Mouse (Mus musculus): ENCODE results near the gene Pa2g4.
A peak's percentile ranks its signal among the peaks of the same experiment; 100 is the strongest.
"Not testable (repeated sequence)": the region's sequence is repeated elsewhere in the genome, so short reads cannot be mapped to it uniquely, and the experiment has no call there.

Gene Pa2g4

GRCm38 (mm10) chr10:128578330-128578729 lies 12.5 kb upstream of the Pa2g4 start:
- no peak for DNase-seq

GRCm38 (mm10) chr10:128575063-128575462 lies 9.3 kb upstream of the Pa2g4 start:
- no peak for DNase-seq

- DNase-seq = peak; percentile 40
Measured at GRCm38 (mm10) chr10:128565206-128565787, 490 bp downstream of the Pa2g4 start.

GRCm38 (mm10) chr10:128563544-128563943 lies 2.2 kb downstream of the Pa2g4 start:
- DNase-seq = no peak

- no peak for DNase-seq
Measured at GRCm38 (mm10) chr10:128556963-128557362, 8.8 kb downstream of the Pa2g4 start.

DNA sequence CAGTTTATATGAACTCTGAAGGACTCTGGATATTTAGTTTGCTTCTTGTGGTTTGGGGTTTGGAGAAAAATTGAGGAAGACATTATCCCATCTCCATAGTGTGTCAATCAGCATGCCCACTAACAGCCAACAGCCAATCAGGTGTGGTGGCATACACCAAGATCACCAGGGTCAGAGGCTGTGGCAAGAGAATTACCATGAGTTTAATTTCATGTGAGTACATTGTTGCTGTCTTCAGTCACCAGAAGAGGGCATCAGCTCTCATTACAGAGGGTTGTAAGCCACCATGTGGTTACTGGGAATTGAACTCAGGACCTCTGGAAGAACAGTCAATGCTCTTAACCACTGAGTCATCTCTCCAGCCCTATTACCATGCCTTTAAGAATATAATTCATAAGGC lies 9.5 kb downstream of the Pa2g4 start:
- peak; percentile 19 for DNase-seq

DNA sequence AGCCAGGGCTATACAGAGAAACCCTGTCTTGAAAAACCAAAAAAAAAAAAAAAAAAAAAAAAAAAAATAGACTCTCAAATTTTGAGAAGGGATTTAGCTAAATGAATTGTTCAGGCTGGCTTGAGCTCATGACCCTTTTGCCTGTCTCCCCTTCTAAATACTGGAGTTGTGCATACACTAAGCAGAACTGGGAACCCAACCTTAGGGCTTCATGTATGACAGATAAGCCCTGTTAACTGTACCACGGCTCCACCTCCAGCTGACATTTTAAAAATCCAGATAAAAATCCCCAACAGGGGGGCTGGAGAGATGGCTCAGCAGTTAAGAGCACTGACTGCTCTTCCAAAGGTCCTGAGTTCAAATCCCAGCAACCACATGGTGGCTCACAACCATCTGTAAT lies 10.2 kb downstream of the Pa2g4 start:
- not testable (repeated sequence) for DNase-seq

- DNase-seq = not testable (repeated sequence)
Measured at GRCm38 (mm10) chr10:128550144-128550823, 15.5 kb downstream of the Pa2g4 start.

- not testable (repeated sequence) for DNase-seq
Measured at GRCm38 (mm10) chr10:128549682-128550057, 16.1 kb downstream of the Pa2g4 start.

GRCm38 (mm10) chr10:128548947-128549681 lies 16.7 kb downstream of the Pa2g4 start, which contains the start of gene Rpl41:
TSS of gene Rpl41 (minus strand) at chr10:128549305.
- peak; percentile 98 for DNase-seq

DNA sequence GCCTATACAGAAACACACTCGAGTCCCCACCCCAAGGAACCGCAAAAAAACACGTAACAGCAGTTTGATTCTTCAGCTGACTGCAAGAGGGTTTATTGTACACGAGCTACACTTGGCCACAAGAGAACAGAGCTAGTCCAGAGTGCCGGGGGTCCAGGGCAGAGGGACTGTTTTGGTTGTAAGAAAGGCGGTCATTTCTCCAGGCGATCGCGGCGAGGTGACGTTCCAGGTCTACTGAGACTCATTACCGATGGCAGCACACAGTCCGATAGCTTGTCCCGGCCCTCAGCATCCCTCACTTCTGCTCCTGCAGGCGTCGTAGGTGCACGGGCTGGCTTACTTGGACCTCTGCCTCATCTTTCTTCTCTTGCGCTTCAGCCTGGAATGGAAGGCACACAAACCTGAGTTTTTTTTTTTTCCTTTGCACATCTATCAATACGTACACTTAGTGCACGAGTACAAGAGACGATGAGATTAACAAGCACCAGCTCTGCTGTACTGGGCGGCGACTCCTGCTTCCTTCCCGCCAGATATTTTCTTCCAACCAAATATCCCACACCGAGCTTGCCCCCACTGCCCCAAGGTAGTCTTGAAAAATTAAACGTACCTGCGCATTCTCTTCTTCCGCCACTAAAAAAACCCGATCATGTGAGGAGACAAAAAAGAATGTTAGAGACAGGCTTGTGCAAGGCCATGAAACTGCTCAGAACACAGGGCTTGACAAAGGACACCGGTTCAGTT lies 17.6 kb downstream of the Pa2g4 start:
- not testable (repeated sequence) for DNase-seq

- peak; percentile 97 for DNase-seq
Measured at GRCm38 (mm10) chr10:128547361-128548032, 18.3 kb downstream of the Pa2g4 start, which contains the start of gene Zc3h10. TSS of gene Zc3h10 (minus strand) at chr10:128547774.

- no peak for DNase-seq
Measured at GRCm38 (mm10) chr10:128546787-128547186, 19.0 kb downstream of the Pa2g4 start.

DNA sequence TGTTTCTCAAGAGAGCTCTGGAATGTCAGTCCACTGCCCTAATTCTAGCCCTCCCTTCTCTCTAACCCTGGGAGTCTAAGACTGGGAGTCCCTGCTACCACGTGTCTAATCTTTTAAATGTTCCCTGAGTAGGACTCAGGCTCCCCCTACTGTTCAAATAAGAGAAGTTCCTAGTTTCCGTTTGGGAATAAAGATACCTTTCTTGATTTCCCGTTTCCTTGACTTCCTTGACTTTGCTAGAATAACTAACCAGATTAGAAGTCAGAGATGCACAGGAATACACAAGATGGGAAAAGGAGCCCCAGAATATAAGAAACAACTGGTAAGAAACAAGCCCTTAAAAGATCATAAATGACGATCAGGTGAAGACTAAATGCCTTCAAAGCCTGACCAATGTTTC lies 19.4 kb downstream of the Pa2g4 start:
- peak; percentile 64 for DNase-seq

- DNase-seq = no peak
Measured at GRCm38 (mm10) chr10:128545570-128545898, 20.3 kb downstream of the Pa2g4 start.

GRCm38 (mm10) chr10:128544674-128545569 lies 20.9 kb downstream of the Pa2g4 start:
- no peak for DNase-seq

DNA sequence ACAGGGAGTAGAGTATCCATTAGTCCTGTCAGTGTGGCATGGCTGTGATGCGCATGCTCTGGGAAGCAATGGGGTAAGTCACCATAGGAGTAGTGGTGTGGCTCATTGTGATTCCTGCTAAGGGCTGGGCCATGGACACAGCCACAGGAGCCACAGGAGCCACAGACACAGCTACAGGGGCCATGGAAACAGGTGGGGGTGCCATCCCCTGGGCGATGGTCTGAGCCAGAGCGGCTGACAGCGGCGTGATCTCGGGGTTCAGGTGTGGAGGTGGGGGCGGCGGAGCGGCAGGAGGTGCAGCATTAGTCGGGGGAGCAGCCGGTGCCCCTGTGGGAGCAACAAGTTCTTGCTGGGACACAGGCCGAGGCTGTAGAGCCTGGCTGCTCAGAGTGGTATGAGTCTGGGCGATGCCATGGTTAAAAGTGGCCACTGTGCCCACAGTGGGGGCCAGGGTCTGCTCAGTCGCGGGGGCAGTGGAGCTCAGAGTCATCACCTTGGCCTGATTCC lies 21.6 kb downstream of the Pa2g4 start:
- DNase-seq = no peak

DNA sequence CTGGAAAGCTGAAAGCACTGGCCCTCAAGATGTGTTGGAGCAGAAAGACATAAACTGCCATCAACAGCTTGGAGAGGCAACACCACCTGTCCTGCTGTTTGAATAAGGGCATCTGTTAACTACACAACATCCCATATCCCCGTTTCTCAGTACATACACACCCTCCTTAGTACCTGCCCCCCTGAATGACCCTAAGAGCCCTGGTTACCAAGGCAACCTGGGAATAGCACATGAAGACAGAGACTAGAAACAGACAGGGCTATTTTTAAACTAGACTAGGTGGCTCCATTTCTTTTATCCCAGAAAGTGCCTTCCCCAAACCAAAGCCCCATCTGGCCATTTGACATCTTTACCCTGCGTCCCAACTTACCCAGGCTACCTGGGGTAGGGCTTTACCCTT lies 22.7 kb downstream of the Pa2g4 start:
- DNase-seq = no peak

- no peak for DNase-seq
Measured at GRCm38 (mm10) chr10:128538340-128538870, 27.4 kb downstream of the Pa2g4 start.

DNA sequence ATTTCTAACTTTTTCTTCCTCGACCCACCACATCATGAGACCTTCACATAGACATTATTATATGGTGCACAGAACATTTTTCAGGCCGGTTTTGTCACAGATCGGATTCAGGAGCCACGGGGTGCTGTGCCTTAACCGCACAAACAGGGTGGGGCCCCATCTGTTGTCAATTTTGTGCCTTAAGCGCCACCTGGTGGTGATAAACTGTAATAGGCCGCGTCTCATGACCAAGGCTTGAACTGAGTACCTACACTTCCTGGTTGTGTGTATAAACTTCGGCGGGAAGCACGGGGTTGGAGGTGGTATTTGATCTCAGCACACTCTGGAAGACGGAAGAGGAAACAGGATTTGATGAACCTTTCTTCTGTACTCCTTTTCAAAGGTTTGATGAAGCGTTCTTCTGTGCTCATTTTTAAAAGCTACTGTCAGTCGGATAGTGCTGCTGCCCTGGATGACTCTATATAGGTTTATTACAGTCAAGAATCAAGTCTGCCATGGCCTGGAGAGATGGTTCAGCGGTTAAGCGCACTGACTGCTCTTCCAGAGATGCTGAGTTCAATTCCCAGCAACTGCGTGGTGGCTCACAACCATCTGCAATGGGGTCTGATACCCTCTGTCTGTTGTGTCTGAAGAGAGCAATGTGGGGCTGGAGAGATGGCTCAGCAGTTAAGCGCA lies 29.4 kb downstream of the Pa2g4 start:
- peak; percentile 99 for DNase-seq

Data from lung, postnatal 36 days (tissue).